Mouse (Mus musculus) CH12.LX (cell line): ENCODE data around the gene Irs2.

Experiments
- CHD1 ChIP-seq: IDR thresholded peaks from 2 replicates; pipeline ENCODE4 v1.6.1; 2012; ENCODE audit warnings: low read depth, low read length, improper control_type of control experiment, inconsistent platforms
- CTCF ChIP-seq, 2 experiments: IDR thresholded peaks in 1 of 2; conservative IDR thresholded peaks in 1 of 2; 2 replicates each; pipeline ENCODE4 v1.5.1; 2011 to 2012; ENCODE audit warnings: low read depth in 2 of 2, low read length in 2 of 2, improper control_type of control experiment in 1 of 2, inconsistent platforms in 1 of 2, mild to moderate bottlenecking in 1 of 2, moderate library complexity in 1 of 2
- ETS1 ChIP-seq: conservative IDR thresholded peaks from 2 replicates; pipeline ENCODE4 v1.6.1; 2012; ENCODE audit warnings: low read depth, mild to moderate bottlenecking, inconsistent platforms, low read length, improper control_type of control experiment, moderate library complexity
- HCFC1 ChIP-seq: IDR thresholded peaks from 2 replicates; pipeline ENCODE4 v1.6.1; 2012; ENCODE audit warnings: low read depth, mild to moderate bottlenecking, inconsistent platforms, low read length, improper control_type of control experiment
- NELFE ChIP-seq: IDR thresholded peaks from 2 replicates; pipeline ENCODE4 v1.6.1; 2011; ENCODE audit warnings: low read depth, low read length, improper control_type of control experiment
- NRF1 ChIP-seq: IDR thresholded peaks from 2 replicates; pipeline ENCODE4 v1.6.1; 2014; ENCODE audit warnings: low read depth, mild to moderate bottlenecking, inconsistent platforms, low read length, improper control_type of control experiment, moderate library complexity
- POLR2A ChIP-seq: IDR thresholded peaks from 2 replicates; pipeline ENCODE4 v1.6.1; 2011; ENCODE audit warnings: low read depth, mild to moderate bottlenecking, improper control_type of control experiment, low read length
- UBTF ChIP-seq: IDR thresholded peaks from 2 replicates; pipeline ENCODE4 v1.6.1; 2012; ENCODE audit warnings: low read depth, mild to moderate bottlenecking, inconsistent platforms, low read length, improper control_type of control experiment, moderate library complexity

DNA sequence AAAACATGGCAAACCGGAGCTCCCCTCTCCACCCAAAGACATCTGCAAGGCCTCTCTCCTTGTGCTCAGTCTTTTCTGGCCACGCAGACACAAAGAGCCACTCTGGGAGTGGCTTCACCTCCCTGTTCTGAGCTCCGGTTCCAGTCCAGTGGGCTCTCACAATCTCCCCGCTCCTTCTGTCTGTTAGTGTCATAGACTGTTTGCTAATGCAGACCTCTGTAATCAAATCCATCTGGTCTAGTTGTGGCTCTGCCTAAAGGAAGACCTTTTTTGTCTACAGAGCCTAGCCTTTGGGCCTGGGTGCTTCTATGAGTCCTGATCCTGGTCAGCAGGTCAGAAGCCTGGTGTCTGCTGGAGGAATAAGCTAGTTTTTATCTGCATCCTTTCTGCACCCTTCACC, 56.7 kb downstream of the Irs2 start:
- TF ChIP-seq CHD1 = no peak
- TF ChIP-seq NELFE = no peak
- no peak for TF ChIP-seq POLR2A
- TF ChIP-seq HCFC1 = no peak
- TF ChIP-seq CTCF (conservative IDR thresholded peaks at IDR 0.05 in 1 of 2, IDR thresholded peaks at IDR 0.05 in 1 of 2; ENCODE audit: low read depth in 2 of 2, low read length in 2 of 2) = no peak
- no peak for TF ChIP-seq ETS1
- TF ChIP-seq NRF1 = no peak
- no peak for TF ChIP-seq UBTF
